Mouse (Mus musculus) stomach, postnatal 0 days (tissue): ENCODE measurements around the gene Scamp1.

Experiments used
- CTCF ChIP-seq: IDR thresholded peaks from 2 replicates; pipeline ENCODE4 v1.5.1; 2016; ENCODE audit warnings: antibody characterized with exemption, low read depth, mild to moderate bottlenecking, moderate library complexity
- EP300 ChIP-seq: optimal IDR thresholded peaks from 2 replicates; pipeline ENCODE3; 2016; ENCODE audit warnings: antibody characterized with exemption

DNA sequence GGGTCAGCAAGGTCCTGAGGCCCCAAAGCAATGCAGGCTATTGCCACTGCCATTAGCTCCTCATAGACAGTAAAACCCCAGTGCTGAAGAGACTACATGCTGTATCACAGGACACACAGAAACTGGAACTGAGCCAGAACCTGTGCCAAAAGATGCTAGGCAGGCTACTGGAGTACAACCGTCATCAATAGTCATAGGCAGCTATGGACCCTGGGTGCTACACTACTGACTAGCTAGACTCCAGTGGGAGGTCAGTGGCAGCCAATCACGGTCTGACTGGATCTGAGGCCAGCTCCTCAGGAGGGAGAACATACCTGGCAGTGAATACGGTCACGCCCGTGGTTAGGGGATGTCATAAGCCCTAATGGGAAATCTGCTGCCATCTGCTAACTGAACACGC lies 14.4 kb downstream of the Scamp1 start:
- TF ChIP-seq CTCF (no peak), EP300 (no peak)
